Mouse (Mus musculus) macrophage (primary cell): Measurements from ENCODE around the gene Ifih1. TPM values are rescaled to one million over a fixed set of nuclear protein-coding genes. Genes with fewer than 3 reads are reported as not detected.

Experiments used
- H3K27ac ChIP-seq: fragments of 350-480 bp; formaldehyde crosslinking; 2 replicates; pipeline ENCODE4 v1.9.0; 2021
- H3K36me3 ChIP-seq: fragments of 350-480 bp; formaldehyde crosslinking; 2 replicates; pipeline ENCODE4 v1.9.0; 2021; ENCODE audit errors: inconsistent target
- H3K4me3 ChIP-seq: fragments of 350-480 bp; formaldehyde crosslinking; 2 replicates; pipeline ENCODE4 v1.9.0; 2021; ENCODE audit errors: inconsistent target
- H3K79me2 ChIP-seq: fragments of 350-480 bp; formaldehyde crosslinking; 2 replicates; pipeline ENCODE4 v1.9.0; 2021; ENCODE audit errors: inconsistent target
- WGBS: methylation state at CpG from one replicate; pipeline ENCODE4 v1.1.7; 2026; ENCODE audit warnings: inconsistent platforms; ENCODE audit not compliant: missing documents; 5-methylcytosine and 5-hydroxymethylcytosine counted together
- polyA plus RNA-seq: library from polyadenylated mRNA; stranded (reverse); fragments of 250-400 nt; gene quantifications from 3 replicates; pipeline ENCODE4 v1.2.4, GENCODE M21; 2018; ENCODE audit warnings: inconsistent platforms

Gene Ifih1
- polyA plus RNA-seq, 1 experiment from 2014 or later, result 35.8 TPM

DNA sequence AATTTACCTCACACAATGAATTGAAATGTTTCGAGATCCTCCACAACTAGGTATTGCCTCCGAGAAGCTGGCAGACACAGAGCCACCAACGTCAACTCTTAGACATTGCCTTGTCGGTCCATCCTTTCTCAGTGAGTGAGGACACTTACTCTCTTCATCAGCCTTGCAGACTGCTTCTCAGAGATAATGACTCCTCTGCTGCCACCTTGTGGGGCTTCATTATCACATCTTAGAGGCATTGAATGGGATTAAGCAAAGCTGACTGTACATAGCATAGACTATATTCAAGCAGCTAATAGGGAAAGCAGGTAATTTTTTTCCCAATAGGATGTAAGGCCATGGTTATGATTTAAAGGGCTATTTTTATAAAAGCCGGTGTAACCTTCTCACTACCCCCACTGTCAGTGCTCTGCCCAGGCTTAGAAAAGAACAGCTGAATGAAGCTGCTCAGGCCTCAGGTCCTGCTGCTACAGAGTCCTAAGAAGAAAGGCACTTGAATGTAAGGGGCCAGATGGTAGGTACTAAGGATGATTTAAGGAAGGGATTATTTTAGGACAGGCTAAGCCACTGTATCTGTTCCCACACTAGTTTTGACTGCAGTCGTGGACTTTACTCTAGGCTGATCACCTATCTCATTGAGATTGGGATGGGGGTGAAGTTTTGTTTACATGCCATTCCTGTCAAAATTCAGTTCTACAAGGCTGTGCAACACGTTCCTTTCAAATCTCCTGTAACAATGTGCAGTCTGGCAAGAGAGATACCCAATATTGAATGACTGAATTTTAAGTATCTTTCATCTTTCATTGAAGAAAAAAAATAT, 8.7 kb upstream of the Ifih1 start:
- WGBS, result 64% methylated on average over 7 of the region's 7 CpGs
- H3K79me2 ChIP-seq, result no peaks in the 10 kb centered on the region
- H3K4me3 ChIP-seq, result no peak overlapping the region
- H3K36me3 ChIP-seq, result no peaks in the 10 kb centered on the region
- H3K27ac ChIP-seq, result no peak overlapping the region

DNA sequence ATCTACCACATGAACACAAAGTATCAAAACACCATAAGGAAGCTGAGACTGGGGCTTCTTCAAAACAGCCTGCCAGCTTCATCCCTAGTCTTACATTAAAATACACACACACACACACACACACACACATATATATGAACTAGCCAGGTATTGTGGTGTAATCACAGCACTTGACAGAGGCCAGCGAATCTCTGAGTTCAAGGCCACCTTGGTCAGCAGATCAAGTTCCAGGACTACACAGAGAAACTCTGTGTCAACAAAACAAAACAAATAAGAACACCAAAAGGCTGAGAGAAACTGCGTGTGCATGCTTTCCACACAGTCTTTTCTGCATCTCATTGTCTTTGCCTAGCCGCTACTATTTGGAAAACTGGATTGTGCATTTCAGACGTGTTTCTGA, 6.4 kb upstream of the Ifih1 start:
- Histone ChIP-seq H3K36me3 (no peaks in the 10 kb centered on the region), H3K4me3 (no peak overlapping the region), H3K79me2 (no peaks in the 10 kb centered on the region), H3K27ac (no peak overlapping the region)
- 91% methylated on average over 4 of the region's 4 CpGs for WGBS

DNA sequence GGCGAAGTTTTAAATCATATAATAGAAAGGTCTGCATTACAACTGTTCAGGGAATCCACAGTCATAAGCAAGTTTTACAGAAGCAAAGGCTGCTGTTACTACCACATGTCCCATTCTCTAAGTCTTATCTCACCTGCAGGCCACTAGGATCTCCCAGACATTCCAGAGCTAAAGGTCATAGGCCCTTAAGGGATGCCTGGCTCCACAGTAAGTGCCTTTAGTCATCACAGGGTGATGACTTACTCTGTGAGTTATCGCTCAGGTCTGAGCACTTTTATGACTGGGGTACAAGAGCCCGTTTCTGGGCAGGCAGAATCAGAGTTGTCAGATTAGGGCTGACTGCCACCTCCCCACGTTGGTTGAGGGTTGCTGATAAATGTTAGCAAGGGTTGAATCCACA, 5.8 kb upstream of the Ifih1 start:
- Histone ChIP-seq H3K4me3 (no peak overlapping the region), H3K79me2 (no peaks in the 10 kb centered on the region)

DNA sequence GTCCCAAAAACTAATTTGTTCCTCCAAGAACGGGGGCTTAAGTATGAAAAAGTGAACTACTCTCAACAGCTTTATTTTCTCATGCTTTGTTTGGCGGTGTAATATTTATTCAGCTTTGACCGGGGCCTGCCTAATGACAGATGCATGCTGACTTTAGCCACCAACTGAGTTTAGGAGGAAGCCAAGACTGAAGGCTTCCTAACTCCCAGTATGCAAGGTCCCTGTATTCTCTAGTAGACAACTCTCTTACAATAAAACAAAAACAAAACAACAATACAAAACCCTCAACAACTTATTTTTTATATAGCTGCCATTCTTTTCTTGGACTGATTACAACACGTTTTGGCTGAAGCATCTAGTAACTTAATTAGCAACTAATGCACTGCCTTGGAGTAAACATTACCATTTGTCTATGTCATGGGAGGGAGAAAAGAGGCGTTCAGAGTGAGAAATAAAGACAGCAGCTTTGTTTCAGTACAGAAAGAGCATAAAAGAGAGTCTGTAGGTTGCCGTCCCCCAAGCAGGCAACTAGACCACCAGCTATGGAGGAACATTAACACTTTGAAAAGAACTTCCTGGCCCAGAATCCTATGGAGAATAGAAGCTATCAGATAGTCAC, 725 bp upstream of the Ifih1 start:
- peak overlapping the region; percentile 72 for H3K27ac ChIP-seq
- H3K36me3 ChIP-seq, result no peaks in the 10 kb centered on the region
- 41% methylated on average over 6 of the region's 6 CpGs for WGBS
- H3K79me2 ChIP-seq, result peaks cover 41% of the 10 kb centered on the region
- H3K4me3 ChIP-seq, result peak overlapping the region; percentile 90

More for the DNA sequence above, 5.8 kb upstream of the Ifih1 start:
- Histone ChIP-seq H3K36me3 (no peaks in the 10 kb centered on the region), H3K27ac (no peak overlapping the region)
- 83% methylated on average over 4 of the region's 4 CpGs for WGBS

DNA sequence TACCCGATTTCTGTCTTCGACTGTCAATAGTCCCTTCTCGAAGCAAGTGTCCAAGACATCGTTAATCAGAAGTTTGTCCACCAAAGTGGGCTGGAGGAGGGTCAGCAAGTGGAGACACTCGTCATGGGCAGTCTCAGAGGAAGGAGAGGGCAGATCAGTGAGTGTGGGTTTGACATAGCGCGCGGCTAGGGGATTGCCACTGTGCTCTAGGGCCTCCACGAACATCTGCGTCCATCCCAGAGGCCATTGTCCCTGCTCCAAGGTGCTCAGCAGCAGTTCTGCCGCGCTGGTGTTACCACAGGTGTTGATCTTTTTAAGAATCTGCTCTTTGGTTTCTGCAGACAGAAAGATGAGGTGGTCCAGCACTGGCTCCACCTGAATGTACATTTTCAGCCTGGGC, 580 bp downstream of the Ifih1 start:
- peak overlapping the region; percentile 90 for H3K4me3 ChIP-seq
- peak overlapping the region; percentile 72 for H3K27ac ChIP-seq
- WGBS, result 6% methylated on average over 12 of the region's 12 CpGs
- no peaks in the 10 kb centered on the region; the same call in 1 of the 2 replicates for H3K36me3 ChIP-seq
- peaks cover 54% of the 10 kb centered on the region for H3K79me2 ChIP-seq

DNA sequence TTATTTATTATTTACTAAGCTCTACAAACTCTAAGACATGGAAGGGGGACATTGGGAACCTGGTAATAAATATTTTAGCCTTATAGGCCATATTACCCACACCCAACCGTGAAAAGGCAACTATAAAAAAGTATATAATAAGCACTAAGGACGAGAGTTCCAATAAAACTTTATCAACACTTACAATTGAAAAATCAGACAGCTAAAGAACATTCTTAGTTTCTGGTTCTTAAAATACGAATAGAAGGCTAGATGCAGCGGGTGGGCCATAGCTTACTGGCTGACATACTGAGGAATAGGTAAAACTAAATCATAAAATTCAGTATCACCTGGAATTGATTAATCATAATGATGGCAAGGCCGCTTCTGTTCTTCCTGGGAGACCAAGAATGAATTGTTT, 1.2 kb downstream of the Ifih1 start:
- 76% methylated on average over 5 of the region's 5 CpGs for WGBS
- Histone ChIP-seq H3K79me2 (peaks cover 59% of the 10 kb centered on the region), H3K27ac (peak overlapping the region; percentile 72), H3K36me3 (no peaks in the 10 kb centered on the region; the same call in 1 of the 2 replicates), H3K4me3 (peak overlapping the region; percentile 90)

DNA sequence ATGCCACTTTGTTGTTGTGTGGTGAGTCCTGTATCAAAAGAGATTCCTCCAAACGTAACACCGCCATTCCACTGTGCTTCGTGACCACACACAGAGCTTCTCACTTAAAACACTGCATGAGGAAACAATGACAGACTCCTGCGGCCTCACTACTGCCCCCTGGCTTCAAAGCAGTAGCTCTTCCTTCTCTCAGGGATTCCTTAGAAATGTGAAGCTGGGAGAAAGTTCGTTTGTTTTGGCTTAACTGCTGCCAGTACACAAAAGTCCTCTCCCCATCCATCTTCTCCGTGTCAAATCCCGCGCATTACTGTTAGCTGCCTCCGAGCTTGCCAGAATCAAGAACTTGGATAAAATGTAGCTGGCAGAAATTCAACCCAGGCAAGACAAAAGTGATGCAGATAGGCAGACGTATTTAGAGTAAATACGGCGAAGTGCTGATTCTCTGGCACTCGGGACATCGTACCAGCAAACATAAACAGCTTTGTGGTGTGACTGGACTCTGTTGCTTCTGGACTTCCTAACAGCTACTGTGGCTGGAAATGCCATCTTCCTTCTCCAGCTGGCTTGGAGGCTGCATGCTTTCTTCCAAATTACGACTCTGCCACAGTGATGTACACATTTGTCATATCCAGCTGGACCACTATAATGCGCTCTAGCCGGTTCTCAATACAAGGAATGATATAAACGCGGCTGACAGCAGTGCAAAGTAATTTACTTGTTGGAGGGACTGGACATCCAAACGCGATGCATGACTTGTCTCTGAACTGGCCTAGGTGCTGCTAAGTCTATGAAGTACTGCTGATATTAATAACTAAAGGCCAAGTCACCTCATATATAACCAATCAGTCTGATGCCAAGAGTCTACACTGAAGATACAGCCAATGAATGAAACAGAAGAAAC, 2.4 kb downstream of the Ifih1 start:
- Histone ChIP-seq H3K27ac (no peak overlapping the region), H3K79me2 (peaks cover 70% of the 10 kb centered on the region), H3K4me3 (peak overlapping the region; percentile 90), H3K36me3 (no peaks in the 10 kb centered on the region; the same call in 1 of the 2 replicates)
- WGBS, result 50% methylated on average over 21 of the region's 21 CpGs

DNA sequence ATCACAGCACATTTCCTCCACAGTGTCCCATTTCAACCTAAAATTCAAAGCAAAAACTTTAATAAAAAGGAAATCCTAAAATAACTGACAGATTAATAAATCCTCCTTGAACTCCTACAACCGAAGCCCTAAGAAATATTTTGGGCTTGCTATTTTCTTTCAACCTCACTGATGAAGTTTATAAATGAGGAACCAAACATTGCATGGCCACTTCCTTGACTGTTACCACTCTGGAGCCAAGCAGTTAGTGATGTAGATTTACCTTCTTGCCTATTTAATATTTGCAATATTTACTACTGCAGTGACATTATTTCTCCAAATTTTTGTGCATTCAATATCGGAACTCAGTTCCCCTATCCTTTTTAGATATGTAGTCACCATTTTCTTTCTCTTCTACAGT, 6.2 kb downstream of the Ifih1 start:
- 9% methylated on average over 2 of the region's 2 CpGs for WGBS
- no peak overlapping the region for H3K27ac ChIP-seq

DNA sequence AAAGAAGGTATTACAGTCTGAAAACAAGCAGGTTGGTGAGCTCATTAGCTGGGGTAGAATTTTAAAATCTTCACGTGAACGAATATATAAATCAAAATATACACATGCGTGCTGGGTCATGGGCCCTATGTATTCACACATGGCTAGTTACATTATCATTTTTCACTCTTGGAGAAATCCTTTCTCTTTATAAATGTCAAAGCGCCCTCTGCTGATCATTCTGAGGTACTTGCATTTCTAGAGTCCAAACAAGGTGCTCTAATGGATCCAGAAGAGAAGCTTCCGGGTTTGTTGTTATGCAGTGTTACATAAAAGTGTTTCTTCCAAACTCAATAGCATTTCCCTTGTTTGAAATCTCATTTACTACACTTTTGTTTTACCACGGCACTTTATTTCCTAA, 15.6 kb downstream of the Ifih1 start:
- H3K36me3 ChIP-seq, result peaks cover 72% of the 10 kb centered on the region
- H3K4me3 ChIP-seq, result no peak overlapping the region
- peaks cover 10% of the 10 kb centered on the region; the same call in 1 of the 2 replicates for H3K79me2 ChIP-seq
- 26% methylated on average over 6 of the region's 6 CpGs for WGBS
- no peak overlapping the region for H3K27ac ChIP-seq

More for the DNA sequence above, 6.2 kb downstream of the Ifih1 start:
- Histone ChIP-seq H3K79me2 (peaks cover 81% of the 10 kb centered on the region), H3K36me3 (peaks cover 29% of the 10 kb centered on the region), H3K4me3 (no peak overlapping the region)

DNA sequence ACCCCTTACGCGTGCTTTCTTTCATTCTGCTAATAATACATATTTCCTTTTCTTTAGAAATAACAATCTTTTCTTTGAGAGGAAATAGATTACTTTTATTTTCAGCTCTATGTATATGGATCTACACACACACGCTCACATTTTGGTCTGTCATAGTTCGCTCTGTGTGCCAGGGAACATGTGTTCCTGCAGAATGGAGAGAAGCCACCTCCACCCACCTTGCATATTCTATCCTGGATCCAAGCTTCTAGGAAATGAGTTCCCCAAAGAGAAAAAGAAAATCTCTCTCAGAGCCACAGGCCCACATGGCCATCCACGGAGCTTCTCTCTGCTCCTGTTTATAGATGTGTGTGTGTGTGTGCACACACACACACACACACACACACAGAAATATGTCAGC, 17.7 kb downstream of the Ifih1 start:
- WGBS, result 94% methylated on average over 5 of the region's 5 CpGs
- H3K4me3 ChIP-seq, result no peak overlapping the region
- H3K79me2 ChIP-seq, result peaks cover 6% of the 10 kb centered on the region; the same call in 1 of the 2 replicates
- H3K27ac ChIP-seq, result no peak overlapping the region
- H3K36me3 ChIP-seq, result peaks cover 72% of the 10 kb centered on the region

DNA sequence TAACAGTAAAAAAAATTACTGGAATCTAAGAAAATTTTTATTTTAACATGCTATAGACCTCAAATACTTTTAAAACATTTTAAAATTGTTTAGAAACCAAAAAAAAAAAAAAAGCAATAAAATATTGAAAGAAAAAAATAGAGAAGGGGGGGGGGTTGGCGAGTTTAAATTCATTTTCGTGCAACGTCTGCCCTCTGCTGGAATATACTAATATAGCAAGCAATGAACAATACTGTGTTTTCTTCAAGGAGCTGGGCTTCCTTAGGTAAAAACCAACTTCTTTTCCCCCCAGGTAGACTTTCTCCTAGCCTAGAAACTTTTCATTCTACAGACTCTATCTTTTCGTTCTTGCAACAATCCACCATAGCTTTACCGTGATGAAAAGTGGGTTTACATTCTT, 18.3 kb downstream of the Ifih1 start:
- no peaks in the 10 kb centered on the region; the same call in 1 of the 2 replicates for H3K79me2 ChIP-seq
- no peak overlapping the region for H3K4me3 ChIP-seq
- WGBS, result 12% methylated on average over 5 of the region's 5 CpGs
- H3K36me3 ChIP-seq, result peaks cover 72% of the 10 kb centered on the region
- no peak overlapping the region for H3K27ac ChIP-seq

DNA sequence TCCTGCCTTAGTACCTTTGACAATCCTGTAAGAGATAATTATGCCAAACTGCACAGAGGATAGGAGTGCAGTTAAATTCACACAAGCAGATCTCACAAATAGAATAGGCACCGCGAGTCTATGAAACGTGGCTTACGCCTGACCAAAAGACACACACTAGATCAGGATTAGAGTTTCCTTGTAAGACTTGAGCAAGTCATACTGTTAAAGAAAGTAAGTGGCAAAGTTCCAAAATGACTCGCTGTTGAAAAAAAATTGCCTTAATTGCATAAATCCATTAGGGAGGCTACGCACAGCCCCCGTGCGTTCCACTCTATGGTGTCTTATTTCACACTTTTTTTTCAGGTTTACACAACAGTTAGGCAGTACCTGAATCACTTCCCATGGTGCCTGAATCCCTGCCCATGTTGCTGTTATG, 23.0 kb downstream of the Ifih1 start:
- Histone ChIP-seq H3K79me2 (no peaks in the 10 kb centered on the region), H3K36me3 (peaks cover 83% of the 10 kb centered on the region), H3K27ac (no peak overlapping the region), H3K4me3 (no peak overlapping the region)
- 86% methylated on average over 8 of the region's 8 CpGs for WGBS

DNA sequence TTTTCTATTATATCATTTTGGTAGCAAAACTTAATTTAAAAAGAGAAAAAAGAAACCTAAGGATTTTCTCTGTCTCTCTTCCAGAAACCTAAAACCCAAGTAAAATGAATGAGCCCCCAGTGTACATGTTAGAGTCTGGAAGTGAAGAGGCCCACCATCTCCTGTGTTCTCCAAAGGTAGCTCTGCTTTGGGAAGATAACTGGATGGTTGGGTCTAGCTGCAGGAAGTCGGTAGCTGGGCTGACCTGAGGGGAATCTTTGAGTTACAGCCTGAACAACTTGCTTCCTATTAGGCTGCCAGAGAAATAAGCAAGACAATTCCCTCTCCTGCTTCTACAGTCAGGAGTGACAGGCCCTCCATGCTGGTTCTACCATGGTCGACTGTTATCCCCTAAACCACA, 26.4 kb downstream of the Ifih1 start:
- no peak overlapping the region for H3K4me3 ChIP-seq
- H3K27ac ChIP-seq, result no peak overlapping the region
- WGBS, result 42% methylated on average over 2 of the region's 2 CpGs
- H3K79me2 ChIP-seq, result no peaks in the 10 kb centered on the region
- H3K36me3 ChIP-seq, result peaks cover 93% of the 10 kb centered on the region

DNA sequence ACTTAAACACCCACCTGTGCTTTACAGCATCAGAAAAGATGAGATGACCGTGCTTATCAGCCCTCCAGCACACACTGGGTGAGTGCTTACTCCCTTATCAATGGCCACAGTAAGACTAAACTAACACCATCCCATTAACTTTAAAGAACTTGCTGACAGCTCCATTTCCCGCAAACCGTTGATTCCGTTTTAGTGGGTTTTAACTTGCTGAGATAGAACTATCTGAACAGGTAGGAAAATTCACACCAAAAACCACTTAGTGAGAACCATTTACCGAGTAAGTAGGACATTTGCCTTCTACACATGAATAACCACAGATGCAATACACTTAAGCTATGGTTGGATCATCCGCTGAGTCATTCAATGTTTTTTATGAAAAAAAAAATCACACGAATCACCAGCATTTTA, 27.1 kb downstream of the Ifih1 start:
- 65% methylated on average over 7 of the region's 7 CpGs for WGBS
- Histone ChIP-seq H3K79me2 (no peaks in the 10 kb centered on the region), H3K27ac (no peak overlapping the region), H3K4me3 (no peak overlapping the region), H3K36me3 (peaks cover 95% of the 10 kb centered on the region)
